Mouse (Mus musculus): ENCODE data around the gene Chrm3. TPM values are rescaled to one million over a fixed set of nuclear protein-coding genes. Genes with fewer than 3 reads are reported as not detected.
A peak's percentile ranks its signal among the peaks of the same experiment; 100 is the strongest.

Gene Chrm3
- total RNA-seq, 2 experiments from 2014 or later, result not detected

GRCm38 (mm10) chr13:9908707-9909106, 451.9 kb downstream of the Chrm3 start:
- no peak for ATAC-seq (replicated peaks; ENCODE audit: low FRiP score, low TSS enrichment, poor library complexity, severe bottlenecking)

- ATAC-seq (replicated peaks; ENCODE audit: low FRiP score, low TSS enrichment, poor library complexity, severe bottlenecking), result no peak
These were observed 453.4 kb downstream of the Chrm3 start for GRCm38 (mm10) chr13:9907202-9907601.

GRCm38 (mm10) chr13:9904455-9904854, 456.2 kb downstream of the Chrm3 start:
- no peak for ATAC-seq (replicated peaks; ENCODE audit: low FRiP score, low TSS enrichment, poor library complexity, severe bottlenecking)

- ATAC-seq (replicated peaks; ENCODE audit: low FRiP score, low TSS enrichment, poor library complexity, severe bottlenecking), result peak; percentile 43
These were observed 459.8 kb downstream of the Chrm3 start for GRCm38 (mm10) chr13:9900653-9901385.

- no peak for ATAC-seq (replicated peaks; ENCODE audit: low FRiP score, low TSS enrichment, poor library complexity, severe bottlenecking)
These were observed 461.8 kb downstream of the Chrm3 start for GRCm38 (mm10) chr13:9898664-9899369.

GRCm38 (mm10) chr13:9897231-9897630, 463.4 kb downstream of the Chrm3 start:
- ATAC-seq (replicated peaks; ENCODE audit: low FRiP score, low TSS enrichment, poor library complexity, severe bottlenecking), result peak; percentile 93

GRCm38 (mm10) chr13:9895045-9895625, 465.5 kb downstream of the Chrm3 start:
- ATAC-seq (replicated peaks; ENCODE audit: low FRiP score, low TSS enrichment, poor library complexity, severe bottlenecking), result no peak

GRCm38 (mm10) chr13:9891088-9891487, 469.6 kb downstream of the Chrm3 start:
- no peak for ATAC-seq (replicated peaks; ENCODE audit: low FRiP score, low TSS enrichment, poor library complexity, severe bottlenecking)

GRCm38 (mm10) chr13:9890460-9890859, 470.2 kb downstream of the Chrm3 start:
- no peak for ATAC-seq (replicated peaks; ENCODE audit: low FRiP score, low TSS enrichment, poor library complexity, severe bottlenecking)

- ATAC-seq (replicated peaks; ENCODE audit: low FRiP score, low TSS enrichment, poor library complexity, severe bottlenecking), result no peak
These were observed 470.7 kb downstream of the Chrm3 start for GRCm38 (mm10) chr13:9889954-9890353.

GRCm38 (mm10) chr13:9888284-9888683, 472.4 kb downstream of the Chrm3 start:
- no peak for ATAC-seq (replicated peaks; ENCODE audit: low FRiP score, low TSS enrichment, poor library complexity, severe bottlenecking)

- no peak for ATAC-seq (replicated peaks; ENCODE audit: low FRiP score, low TSS enrichment, poor library complexity, severe bottlenecking)
These were observed 473.4 kb downstream of the Chrm3 start for GRCm38 (mm10) chr13:9887261-9887660.

- ATAC-seq (replicated peaks; ENCODE audit: low FRiP score, low TSS enrichment, poor library complexity, severe bottlenecking), result no peak
These were observed 474.0 kb downstream of the Chrm3 start for GRCm38 (mm10) chr13:9886465-9887135.

- ATAC-seq (replicated peaks; ENCODE audit: low FRiP score, low TSS enrichment, poor library complexity, severe bottlenecking), result peak; percentile 88
These were observed 478.0 kb downstream of the Chrm3 start for GRCm38 (mm10) chr13:9882362-9883282.

GRCm38 (mm10) chr13:9881930-9882329, 478.7 kb downstream of the Chrm3 start:
- ATAC-seq (replicated peaks; ENCODE audit: low FRiP score, low TSS enrichment, poor library complexity, severe bottlenecking), result no peak

GRCm38 (mm10) chr13:9880401-9880800, 480.2 kb downstream of the Chrm3 start:
- ATAC-seq (replicated peaks; ENCODE audit: low FRiP score, low TSS enrichment, poor library complexity, severe bottlenecking), result no peak

- ATAC-seq (replicated peaks; ENCODE audit: low FRiP score, low TSS enrichment, poor library complexity, severe bottlenecking), result no peak
These were observed 482.0 kb downstream of the Chrm3 start for GRCm38 (mm10) chr13:9878596-9879010.

- no peak for ATAC-seq (replicated peaks; ENCODE audit: low FRiP score, low TSS enrichment, poor library complexity, severe bottlenecking)
These were observed 487.3 kb downstream of the Chrm3 start for GRCm38 (mm10) chr13:9873377-9873776.

GRCm38 (mm10) chr13:9866161-9866560, 494.5 kb downstream of the Chrm3 start:
- ATAC-seq (replicated peaks; ENCODE audit: low FRiP score, low TSS enrichment, poor library complexity, severe bottlenecking), result no peak
